In the genomic region with DNA sequence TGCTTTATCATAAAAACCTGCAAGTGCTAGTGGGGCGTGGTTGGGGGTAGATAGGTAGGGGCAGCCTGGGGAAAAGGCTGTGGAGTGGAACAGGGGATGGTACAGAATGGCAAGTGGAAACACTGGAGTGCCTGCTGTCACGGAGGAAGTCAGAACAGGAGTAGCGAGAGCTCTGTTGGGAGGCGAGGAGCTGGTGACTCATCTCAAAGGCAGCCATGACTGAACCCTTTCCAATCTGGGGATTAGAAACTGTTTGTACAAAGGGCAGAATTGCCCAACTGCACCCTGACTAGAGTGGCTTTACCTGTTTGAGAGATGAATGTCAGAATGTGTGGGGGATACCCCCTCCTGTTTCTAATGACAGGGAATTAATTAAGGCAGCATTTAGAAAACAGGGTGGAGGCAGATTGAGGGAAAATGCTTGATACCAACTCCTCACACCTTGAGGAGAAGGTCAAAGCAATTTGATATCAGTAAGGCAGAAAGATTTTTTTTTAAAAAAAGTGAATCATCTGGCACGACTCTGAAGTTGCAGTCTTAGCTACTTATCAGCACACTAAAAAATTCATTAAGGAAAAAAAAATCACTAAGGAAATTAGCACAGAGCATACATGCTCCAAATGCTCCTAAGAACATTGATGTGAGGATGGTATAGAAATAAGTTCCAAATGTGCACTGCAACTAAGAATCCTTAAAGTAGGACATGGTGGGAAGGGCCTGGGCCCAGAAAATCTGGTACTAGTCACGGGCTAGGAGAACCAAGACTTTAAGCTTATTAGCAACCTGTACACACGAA, we compare ENCODE assay signal across 9 mouse cellular contexts.
A peak's percentile ranks its signal among the peaks of the same experiment; 100 is the strongest.
DNase-seq lines count a peak whose midpoint lies in the region.
"Had no signal": no experiment of that assay in that cellular context is flagged by ENCODE, and none has a peak within 500 bp of the region (broad histone marks: within the 10 kb centered on the region; RNA-seq: fewer than 3 reads in every experiment).

No protein-coding gene starts in this region.

- peak; percentile 94 for DNase-seq in 3T3-L1 (ENCODE audit: low read depth, low spot score)
- DNase-seq in NIH3T3 (ENCODE audit: low read depth) = peak; percentile 75
- DNase-seq in fibroblast of lung, adult 2 months (ENCODE audit: low read depth) = peak; percentile 62
- peak; percentile 80 for DNase-seq in lung, postnatal 36 days
- DNase-seq in left cerebral cortex, adult 9 months (ENCODE audit: low spot score in 2 of 2) = no peak
- DNase-seq in embryo, embryonic 9.5 days (ENCODE audit: extremely low spot score) = no peak
- DNase-seq in spleen, postnatal 10 days (ENCODE audit: low spot score in 2 of 2) = no peak
- DNase-seq: kidney, adult 11 months; thymus, postnatal 14 days had no signal

Comparison
In these comparisons a context has a peak if more than half of its experiments do, and no peak if none do; other contexts are left out.
1. DNase-seq: peak in 3T3-L1 (single experiment), NIH3T3 (single experiment), fibroblast of lung, adult 2 months (single experiment) and lung, postnatal 36 days (single experiment); none in left cerebral cortex, adult 9 months (0 of 2), embryo, embryonic 9.5 days (single experiment) and spleen, postnatal 10 days (0 of 2).